Mouse (Mus musculus) telencephalon, adult 2 months (tissue): ENCODE data around the gene Cep68.

Experiments
- DNase-seq: peaks from one replicate; pipeline ENCODE4 v3.0.0-alpha.2; 2011; ENCODE audit warnings: low read depth, low spot score

The Cep68 gene

GRCm38 (mm10) chr11:20249296-20250110 lies at the start of gene Cep68:
TSS of gene Cep68 (minus strand) at chr11:20249429.
- peak; percentile 95 for DNase-seq

- no peak for DNase-seq
Measured at GRCm38 (mm10) chr11:20284463-20284862, 35.2 kb upstream of the Cep68 start.

- DNase-seq: no peak
Measured at GRCm38 (mm10) chr11:20282601-20283219, 33.5 kb upstream of the Cep68 start.

GRCm38 (mm10) chr11:20280982-20281381 lies 31.8 kb upstream of the Cep68 start:
- DNase-seq: no peak

- DNase-seq: no peak
Measured at GRCm38 (mm10) chr11:20278702-20279101, 29.5 kb upstream of the Cep68 start.

- DNase-seq: no peak
Measured at GRCm38 (mm10) chr11:20277106-20277505, 27.9 kb upstream of the Cep68 start.

- no peak for DNase-seq
Measured at GRCm38 (mm10) chr11:20275974-20276373, 26.7 kb upstream of the Cep68 start.

- DNase-seq: no peak
Measured at GRCm38 (mm10) chr11:20269885-20270284, 20.7 kb upstream of the Cep68 start.

- DNase-seq: no peak
Measured at GRCm38 (mm10) chr11:20262628-20263380, 13.6 kb upstream of the Cep68 start.

GRCm38 (mm10) chr11:20254791-20255190 lies 5.6 kb upstream of the Cep68 start:
- no peak for DNase-seq

- DNase-seq: no peak
Measured at GRCm38 (mm10) chr11:20253088-20253487, 3.9 kb upstream of the Cep68 start.

GRCm38 (mm10) chr11:20250476-20251178 lies 1.4 kb upstream of the Cep68 start:
- DNase-seq: no peak

- no peak for DNase-seq
Measured at GRCm38 (mm10) chr11:20248840-20249239, 389 bp downstream of the Cep68 start.

- no peak for DNase-seq
Measured at GRCm38 (mm10) chr11:20248277-20248676, 952 bp downstream of the Cep68 start.

- DNase-seq: no peak
Measured at GRCm38 (mm10) chr11:20247146-20247855, 1.9 kb downstream of the Cep68 start.

GRCm38 (mm10) chr11:20246616-20247015 lies 2.6 kb downstream of the Cep68 start:
- DNase-seq: peak; percentile 48

- DNase-seq: no peak
Measured at GRCm38 (mm10) chr11:20245316-20245715, 3.9 kb downstream of the Cep68 start.

GRCm38 (mm10) chr11:20244336-20245290 lies 4.6 kb downstream of the Cep68 start:
- DNase-seq: no peak

GRCm38 (mm10) chr11:20243214-20243913 lies 5.9 kb downstream of the Cep68 start:
- DNase-seq: no peak
